Mouse (Mus musculus): ENCODE results near the gene Tmod4.

Tmod4 gene

GRCm38 (mm10) chr3:95136336-95136735 is 12.1 kb downstream of the Tmod4 start:
- DNase-seq (ENCODE audit: low spot score in 2 of 2) = no peak

- DNase-seq (ENCODE audit: low spot score in 2 of 2) = no peak
Measured at GRCm38 (mm10) chr3:95139586-95140288, 15.5 kb downstream of the Tmod4 start.

- no peak for DNase-seq (ENCODE audit: low spot score in 2 of 2)
Measured at GRCm38 (mm10) chr3:95140289-95140595, 16.0 kb downstream of the Tmod4 start.

- no peak for DNase-seq (ENCODE audit: low spot score in 2 of 2)
Measured at GRCm38 (mm10) chr3:95140795-95141194, 16.5 kb downstream of the Tmod4 start.

GRCm38 (mm10) chr3:95141474-95141873 is 17.2 kb downstream of the Tmod4 start:
- peak in 1 of 2 experiments; percentile 38 for DNase-seq (ENCODE audit: low spot score in 2 of 2)

GRCm38 (mm10) chr3:95141952-95142616 is 17.8 kb downstream of the Tmod4 start, which contains the start of gene Tnfaip8l2:
Tnfaip8l2 (minus strand) TSS chr3:95142360.
- DNase-seq (ENCODE audit: low spot score in 2 of 2) = peak; percentile 50 to 58

- DNase-seq (ENCODE audit: low spot score in 2 of 2) = peak; percentile 80 to 89
Measured at GRCm38 (mm10) chr3:95142617-95143011, 18.3 kb downstream of the Tmod4 start.

GRCm38 (mm10) chr3:95147924-95148323 is 23.6 kb downstream of the Tmod4 start:
- no peak for DNase-seq (ENCODE audit: low spot score in 2 of 2)

- peak in 1 of 2 experiments; percentile 67 for DNase-seq (ENCODE audit: low spot score in 2 of 2)
Measured at GRCm38 (mm10) chr3:95153874-95154273, 29.6 kb downstream of the Tmod4 start.

GRCm38 (mm10) chr3:95159511-95159986 is 35.3 kb downstream of the Tmod4 start:
- no peak for DNase-seq (ENCODE audit: low spot score in 2 of 2)

GRCm38 (mm10) chr3:95159987-95160963 is 36.0 kb downstream of the Tmod4 start, which contains the start of gene Sema6c:
Sema6c (plus strand) TSS chr3:95160457.
- peak; percentile 69 to 77 for DNase-seq (ENCODE audit: low spot score in 2 of 2)

- DNase-seq (ENCODE audit: low spot score in 2 of 2) = no peak
Measured at GRCm38 (mm10) chr3:95161041-95161551, 36.8 kb downstream of the Tmod4 start.

- DNase-seq (ENCODE audit: low spot score in 2 of 2) = no peak
Measured at GRCm38 (mm10) chr3:95161618-95162344, 37.5 kb downstream of the Tmod4 start.

- DNase-seq (ENCODE audit: low spot score in 2 of 2) = no peak
Measured at GRCm38 (mm10) chr3:95162345-95162628, 38.0 kb downstream of the Tmod4 start.

GRCm38 (mm10) chr3:95163419-95164255 is 39.4 kb downstream of the Tmod4 start:
- DNase-seq (ENCODE audit: low spot score in 2 of 2) = no peak

- DNase-seq (ENCODE audit: low spot score in 2 of 2) = no peak
Measured at GRCm38 (mm10) chr3:95164256-95164550, 39.9 kb downstream of the Tmod4 start.

GRCm38 (mm10) chr3:95164840-95165239 is 40.6 kb downstream of the Tmod4 start:
- no peak for DNase-seq (ENCODE audit: low spot score in 2 of 2)

- DNase-seq (ENCODE audit: low spot score in 2 of 2) = no peak
Measured at GRCm38 (mm10) chr3:95169996-95170395, 45.7 kb downstream of the Tmod4 start.

- DNase-seq (ENCODE audit: low spot score in 2 of 2) = no peak
Measured at GRCm38 (mm10) chr3:95171105-95171504, 46.8 kb downstream of the Tmod4 start.

- no peak for DNase-seq (ENCODE audit: low spot score in 2 of 2)
Measured at GRCm38 (mm10) chr3:95172526-95173255, 48.4 kb downstream of the Tmod4 start.
